Mouse (Mus musculus) liver, postnatal 0 days (tissue): ENCODE data around the gene Fnip1. TPM values are rescaled to one million over a fixed set of nuclear protein-coding genes. Genes with fewer than 3 reads are reported as not detected.

Source experiments
- ATAC-seq: fragments of 200-750 bp; cut with Nextera tagmentation; 2 replicates; pipeline ENCODE4 v1.8.0; 2017; ENCODE audit warnings: mild to moderate bottlenecking, moderate library complexity
- DNase-seq: peaks from one replicate; pipeline ENCODE4 v3.0.0-alpha.2; 2016
- H3K27ac ChIP-seq: fragments of 300-500 bp; sonication (generic); 2 replicates; pipeline ENCODE4 v1.5.1; 2014; ENCODE audit warnings: antibody characterized with exemption, moderate library complexity, mild to moderate bottlenecking, low read depth
- H3K27me3 ChIP-seq: fragments of 300-500 bp; sonication (generic); 2 replicates; pipeline ENCODE4 v1.6.1; 2014; ENCODE audit warnings: low read length, control low read depth, mixed read lengths; ENCODE audit not compliant: insufficient read depth
- H3K36me3 ChIP-seq: fragments of 300-500 bp; sonication (generic); replicated peaks from 2 replicates; pipeline ENCODE4 v1.6.1; 2014; ENCODE audit warnings: mild to moderate bottlenecking, control low read depth, low read length, moderate library complexity, mixed read lengths; ENCODE audit not compliant: insufficient read depth
- H3K4me1 ChIP-seq: fragments of 300-500 bp; sonication (generic); 2 replicates; pipeline ENCODE4 v1.6.1; 2014; ENCODE audit warnings: antibody characterized with exemption, mild to moderate bottlenecking, control low read depth; ENCODE audit not compliant: insufficient read depth
- H3K4me2 ChIP-seq: fragments of 300-500 bp; sonication (generic); 2 replicates; pipeline ENCODE4 v1.6.1; 2014; ENCODE audit warnings: low read depth, mild to moderate bottlenecking, low read length, moderate library complexity, mixed read lengths
- H3K4me3 ChIP-seq: fragments of 300-500 bp; sonication (generic); 2 replicates; pipeline ENCODE4 v1.5.1; 2014; ENCODE audit warnings: low read depth, low read length
- H3K9ac ChIP-seq: fragments of 300-500 bp; sonication (generic); replicated peaks from 2 replicates; pipeline ENCODE4 v1.6.1; 2014; ENCODE audit warnings: mild to moderate bottlenecking, moderate library complexity
- H3K9me3 ChIP-seq: fragments of 300-500 bp; sonication (generic); 2 replicates; pipeline ENCODE4 v1.6.1; 2016; ENCODE audit warnings: mild to moderate bottlenecking, control low read depth, low read length, mixed read lengths
- CTCF ChIP-seq: sonication (generic); IDR thresholded peaks from 2 replicates; pipeline ENCODE4 v1.5.1; 2016; ENCODE audit warnings: antibody characterized with exemption, low read depth
- EP300 ChIP-seq: IDR thresholded peaks from 2 replicates; pipeline ENCODE4 v1.6.1; 2016; ENCODE audit warnings: antibody characterized with exemption, low read depth, mild to moderate bottlenecking
- WGBS: fragments of 180-500 bp; shearing (Covaris S2); extraction: QIAGEN DNeasy Blood & Tissue Kit; methylation state at CpG from one replicate; pipeline ENCODE4 v1.1.7; 2014; ENCODE audit not compliant: insufficient replicate concordance; 5-methylcytosine and 5-hydroxymethylcytosine counted together
- polyA plus RNA-seq: library from polyadenylated mRNA; unstranded; fragments of >200 nt; fragmentation: Nextera tagmentation; extraction: Ambion mirVana; gene quantifications from 2 replicates; pipeline ENCODE4 v1.2.1, GENCODE M21; 2015

Gene Fnip1
- polyA plus RNA-seq, 1 experiment from 2014 or later = 5.2 TPM

- H3K4me1 ChIP-seq = no peaks in the 10 kb centered on the region
- no peaks in the 10 kb centered on the region for H3K9me3 ChIP-seq
- no peak overlapping the region for H3K4me2 ChIP-seq
- no peaks in the 10 kb centered on the region for H3K36me3 ChIP-seq
- H3K27ac ChIP-seq = no peak overlapping the region
- no peak overlapping the region for H3K9ac ChIP-seq
- no peak for ATAC-seq
- no peak overlapping the region for H3K4me3 ChIP-seq
- WGBS = 59% methylated on average over 1 of the region's 1 CpGs
- H3K27me3 ChIP-seq = no peaks in the 10 kb centered on the region
- no peak for DNase-seq
- TF ChIP-seq EP300 (no peak), CTCF (no peak)
Measured at GRCm38 (mm10) chr11:54454516-54454915, 16.5 kb downstream of the Fnip1 start.

- DNase-seq (no peak), ATAC-seq (no peak)
- no peaks in the 10 kb centered on the region for H3K4me1 ChIP-seq
- no peak overlapping the region for H3K27ac ChIP-seq
- H3K9me3 ChIP-seq = no peaks in the 10 kb centered on the region
- no peaks in the 10 kb centered on the region; the same call in 1 of the 2 replicates for H3K36me3 ChIP-seq
- H3K27me3 ChIP-seq = no peaks in the 10 kb centered on the region
- no peak overlapping the region for H3K4me3 ChIP-seq
- H3K9ac ChIP-seq = no peak overlapping the region
- TF ChIP-seq CTCF = 0 out of 2 replicates have a peak, but pooled peaks have one; percentile 5
- no peak for TF ChIP-seq EP300
- WGBS = 58% methylated on average over 2 of the region's 2 CpGs
- no peak overlapping the region for H3K4me2 ChIP-seq
Measured at GRCm38 (mm10) chr11:54456875-54457274, 18.9 kb downstream of the Fnip1 start.

GRCm38 (mm10) chr11:54458168-54458567, 20.2 kb downstream of the Fnip1 start:
- DNase-seq (no peak), ATAC-seq (no peak)
- no peaks in the 10 kb centered on the region for H3K9me3 ChIP-seq
- no peak overlapping the region for H3K27ac ChIP-seq
- no peaks in the 10 kb centered on the region for H3K27me3 ChIP-seq
- no peak overlapping the region for H3K9ac ChIP-seq
- H3K36me3 ChIP-seq = no peaks in the 10 kb centered on the region; the same call in 1 of the 2 replicates
- H3K4me2 ChIP-seq = no peak overlapping the region
- no peak overlapping the region for H3K4me3 ChIP-seq
- no peak for TF ChIP-seq CTCF
- no peak for TF ChIP-seq EP300
- no peaks in the 10 kb centered on the region for H3K4me1 ChIP-seq
- 79% methylated on average over 1 of the region's 1 CpGs for WGBS

- no peak for DNase-seq
- peak overlapping the region; percentile 74 for H3K27ac ChIP-seq
- H3K36me3 ChIP-seq = peaks cover 3% of the 10 kb centered on the region
- no peaks in the 10 kb centered on the region for H3K9me3 ChIP-seq
- no peaks in the 10 kb centered on the region for H3K27me3 ChIP-seq
- no peak for ATAC-seq
- no peak overlapping the region for H3K9ac ChIP-seq
- 18% methylated on average over 3 of the region's 3 CpGs for WGBS
- no peak for TF ChIP-seq CTCF
- no peak for TF ChIP-seq EP300
- no peak overlapping the region for H3K4me3 ChIP-seq
- H3K4me1 ChIP-seq = peaks cover 8% of the 10 kb centered on the region; the same call in 1 of the 2 replicates
- peak overlapping the region; percentile 16; the same call in 1 of the 2 replicates for H3K4me2 ChIP-seq
Measured at GRCm38 (mm10) chr11:54464557-54465244, 26.7 kb downstream of the Fnip1 start.

- Histone ChIP-seq H3K4me3 (no peak overlapping the region), H3K4me1 (0 out of 2 replicates have a peak, but pooled peaks cover 5% of the 10 kb centered on the region), H3K36me3 (peaks cover 28% of the 10 kb centered on the region), H3K27ac (no peak overlapping the region), H3K9ac (no peak overlapping the region), H3K4me2 (no peak overlapping the region), H3K9me3 (no peaks in the 10 kb centered on the region), H3K27me3 (no peaks in the 10 kb centered on the region)
- TF ChIP-seq CTCF = no peak
- no peak for TF ChIP-seq EP300
- ATAC-seq (no peak), DNase-seq (no peak)
- WGBS = 87% methylated on average over 4 of the region's 4 CpGs
Measured at GRCm38 (mm10) chr11:54472231-54472630, 34.2 kb downstream of the Fnip1 start.

- peak; percentile 69 for TF ChIP-seq CTCF
- TF ChIP-seq EP300 = no peak
- peak; percentile 21 for DNase-seq
- H3K27ac ChIP-seq = no peak overlapping the region
Measured at GRCm38 (mm10) chr11:54478414-54478813, 40.4 kb downstream of the Fnip1 start.

More at GRCm38 (mm10) chr11:54478414-54478813, 40.4 kb downstream of the Fnip1 start:
- H3K36me3 ChIP-seq = peaks cover 25% of the 10 kb centered on the region
- H3K9me3 ChIP-seq = no peaks in the 10 kb centered on the region
- no peak for ATAC-seq
- no peaks in the 10 kb centered on the region for H3K4me1 ChIP-seq
- WGBS = 89% methylated on average over 1 of the region's 1 CpGs
- H3K4me3 ChIP-seq = no peak overlapping the region
- H3K9ac ChIP-seq = no peak overlapping the region
- no peak overlapping the region for H3K4me2 ChIP-seq
- H3K27me3 ChIP-seq = no peaks in the 10 kb centered on the region
